Mouse (Mus musculus) brown adipose tissue, adult 24 weeks (tissue): ENCODE measurements around the gene St6galnac6. TPM values are rescaled to one million over a fixed set of nuclear protein-coding genes. Genes with fewer than 3 reads are reported as not detected.
A peak's percentile ranks its signal among the peaks of the same experiment; 100 is the strongest.

Source experiments
- H3K27ac ChIP-seq: fragments of 200-500 bp; replicated peaks from 2 replicates; pipeline ENCODE4 v1.5.1; 2012; ENCODE audit warnings: low read depth, mild to moderate bottlenecking, low read length
- H3K4me1 ChIP-seq: fragments of 200-500 bp; 2 replicates; pipeline ENCODE4 v1.6.1; 2012; ENCODE audit warnings: low read length, mixed read lengths; ENCODE audit not compliant: control insufficient read depth, insufficient read depth, insufficient read length
- H3K4me3 ChIP-seq: fragments of 200-500 bp; 2 replicates; pipeline ENCODE4 v1.5.1; 2012; ENCODE audit warnings: low read depth, mild to moderate bottlenecking, low read length, moderate library complexity; ENCODE audit not compliant: insufficient read depth
- polyA plus RNA-seq: library from polyadenylated mRNA; stranded (reverse); fragments of >200 nt; gene quantifications from 2 replicates; pipeline ENCODE4 v1.2.4, GENCODE M21; 2012; ENCODE audit not compliant: missing spikeins, insufficient read depth, insufficient read length

The St6galnac6 gene
- polyA plus RNA-seq, 1 experiment, result 87.3 TPM

DNA sequence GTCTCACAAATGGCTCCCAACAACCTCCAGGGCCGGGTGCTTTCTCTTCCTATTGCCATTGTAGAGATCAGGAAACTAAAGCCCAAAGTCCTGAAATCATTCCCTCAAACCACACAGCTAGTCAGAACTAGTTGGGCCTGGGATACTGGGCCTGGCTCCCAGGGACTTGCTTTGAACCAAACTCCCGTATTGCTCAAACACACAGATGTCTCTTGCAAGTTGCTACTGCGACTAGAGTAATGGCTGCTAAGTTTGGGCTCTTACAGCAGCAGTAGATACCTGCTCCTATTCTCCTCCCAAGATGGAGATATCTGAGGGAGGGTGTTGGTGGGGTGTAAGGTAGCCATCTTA lies 55.9 kb downstream of the St6galnac6 start:
- H3K4me3 ChIP-seq, result peak overlapping the region; percentile 45; the same call in 1 of the 2 replicates
- peaks cover 29% of the 10 kb centered on the region for H3K4me1 ChIP-seq
- H3K27ac ChIP-seq, result peak overlapping the region; percentile 98

DNA sequence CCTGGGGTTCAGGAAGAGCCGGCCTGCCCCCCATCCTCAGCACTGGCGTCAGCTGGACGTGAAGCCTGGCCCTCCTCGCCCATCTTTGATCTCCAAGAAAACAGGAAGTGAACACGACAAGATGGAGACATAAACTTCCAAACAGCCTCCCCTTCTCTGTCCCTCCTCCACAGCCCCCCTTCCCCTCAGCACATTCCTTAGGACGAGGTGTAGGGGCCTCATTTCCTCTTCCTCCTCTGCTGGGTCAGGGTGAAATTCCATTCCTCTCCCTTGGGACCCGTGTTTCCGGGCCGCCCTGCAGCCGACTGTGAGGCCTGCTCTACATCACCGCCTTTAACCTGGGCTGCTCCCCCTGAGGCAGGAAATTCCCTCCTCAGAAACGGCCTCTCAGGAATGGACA lies 56.3 kb downstream of the St6galnac6 start:
- peak overlapping the region; percentile 98 for H3K27ac ChIP-seq
- peak overlapping the region; percentile 45; the same call in 1 of the 2 replicates for H3K4me3 ChIP-seq
- peaks cover 32% of the 10 kb centered on the region for H3K4me1 ChIP-seq

DNA sequence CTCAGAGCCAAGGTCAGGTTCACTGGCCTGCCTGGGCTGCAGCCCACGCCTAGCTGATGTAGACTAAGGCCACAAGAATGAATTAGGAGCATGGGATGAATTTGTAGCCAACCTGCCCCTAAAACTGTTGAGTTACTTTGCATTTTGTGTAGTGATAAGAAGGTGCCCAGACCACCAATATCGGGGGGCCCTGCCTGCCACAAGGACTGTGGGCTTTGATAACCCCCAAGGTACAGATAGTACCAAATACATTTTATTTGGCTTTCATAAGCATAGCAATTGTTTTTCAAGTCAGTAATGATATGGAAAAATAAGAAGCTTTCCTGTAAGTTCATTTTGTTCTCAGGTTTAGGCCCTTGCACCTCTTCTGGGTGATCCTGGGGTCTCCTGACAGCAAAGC lies 59.4 kb downstream of the St6galnac6 start:
- Histone ChIP-seq H3K27ac (peak overlapping the region; percentile 83), H3K4me1 (peaks cover 38% of the 10 kb centered on the region), H3K4me3 (no peak overlapping the region)

DNA sequence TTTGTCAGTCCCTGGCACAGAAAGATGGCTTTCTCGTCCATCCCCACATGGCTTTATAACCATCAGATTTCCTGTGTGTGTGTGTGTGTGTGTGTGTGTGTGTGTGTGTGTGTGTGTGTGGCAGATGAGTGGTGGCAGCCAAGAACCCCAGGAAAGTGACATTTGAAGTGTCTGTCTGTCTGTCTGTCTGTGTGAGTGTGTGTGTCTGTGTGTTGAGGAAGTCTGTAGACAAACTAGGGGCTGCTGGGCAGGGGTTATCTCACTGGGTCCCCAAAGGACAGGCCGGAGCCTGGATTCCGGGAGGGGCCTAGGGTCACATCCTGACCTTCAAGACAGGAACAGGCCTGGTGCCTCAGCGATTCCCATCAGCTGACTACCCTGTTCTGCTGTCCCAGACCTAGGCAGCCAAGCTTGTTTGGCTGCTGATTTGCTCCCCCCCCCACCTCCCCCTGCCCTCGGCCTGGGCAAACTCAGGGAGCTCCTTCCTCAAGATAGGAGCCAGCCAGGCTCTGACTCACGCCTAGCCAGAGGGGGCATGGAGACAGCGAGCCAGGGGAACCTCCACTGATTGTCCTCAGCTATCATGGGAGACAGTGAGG lies 62.1 kb downstream of the St6galnac6 start:
- peaks cover 32% of the 10 kb centered on the region for H3K4me1 ChIP-seq
- H3K4me3 ChIP-seq, result no peak overlapping the region
- H3K27ac ChIP-seq, result peak overlapping the region; percentile 87

DNA sequence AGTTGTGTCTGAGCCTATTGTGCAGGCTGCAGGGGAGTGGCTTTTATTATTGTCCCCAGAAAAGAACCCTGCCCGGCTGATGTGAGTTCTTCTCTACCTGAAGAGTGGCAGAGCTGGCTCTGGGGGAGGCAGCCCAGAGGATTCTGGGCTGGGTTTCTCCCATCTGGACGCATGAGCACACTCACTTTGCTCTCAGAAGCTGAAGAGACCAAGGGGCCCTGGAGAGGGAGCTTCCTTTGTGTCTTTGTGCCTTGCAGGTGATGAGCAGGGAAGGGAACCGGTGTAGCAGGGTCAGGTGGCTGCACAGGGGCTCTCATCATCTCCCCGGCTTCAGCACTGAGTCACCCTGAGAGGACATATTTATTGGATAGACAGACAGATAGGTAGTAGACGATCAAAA lies 62.8 kb downstream of the St6galnac6 start:
- Histone ChIP-seq H3K4me3 (no peak overlapping the region), H3K27ac (peak overlapping the region; percentile 87), H3K4me1 (peaks cover 29% of the 10 kb centered on the region)

DNA sequence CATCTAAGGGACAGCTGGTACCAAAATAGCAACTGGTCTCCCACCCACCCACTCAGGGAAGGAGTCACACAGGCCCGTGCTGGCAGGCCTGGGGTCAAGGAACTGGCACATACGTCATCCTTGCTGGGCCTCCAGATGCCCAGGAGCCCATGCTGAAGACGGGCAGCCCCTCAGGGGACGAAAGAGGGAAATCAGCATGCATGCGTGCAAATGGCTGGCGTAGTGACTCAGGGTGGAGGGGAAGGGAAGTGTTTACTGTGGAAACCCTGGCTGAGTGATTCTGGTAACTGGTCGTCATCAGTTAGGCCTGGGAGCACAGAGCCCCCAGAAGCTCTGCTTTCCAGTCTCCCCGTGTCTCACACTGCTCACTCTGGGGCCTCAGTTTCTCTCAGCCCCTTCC lies 65.8 kb downstream of the St6galnac6 start:
- Histone ChIP-seq H3K27ac (peak overlapping the region; percentile 22; the same call in 1 of the 2 replicates), H3K4me3 (no peak overlapping the region), H3K4me1 (peaks cover 21% of the 10 kb centered on the region)

DNA sequence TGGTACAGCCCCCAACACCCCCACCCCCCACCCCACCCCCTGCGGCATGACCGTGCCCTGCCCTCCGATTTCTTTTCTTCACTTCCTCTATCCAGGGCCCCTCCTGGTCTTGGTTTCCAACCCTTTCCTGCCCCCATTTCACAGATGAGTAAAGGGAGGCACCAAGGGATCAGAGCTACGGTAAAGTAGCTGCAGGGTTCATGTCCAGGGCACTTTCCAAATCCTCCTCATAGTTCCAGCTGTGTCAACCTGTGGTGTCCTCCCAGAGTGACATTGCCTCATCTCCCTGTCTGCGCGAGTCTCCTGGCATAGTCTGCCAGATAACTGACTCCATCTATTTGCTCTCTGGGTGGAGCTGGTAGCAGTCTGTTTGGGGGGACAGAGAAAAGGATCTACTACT lies 66.3 kb downstream of the St6galnac6 start:
- Histone ChIP-seq H3K27ac (peak overlapping the region; percentile 36; the same call in 1 of the 2 replicates), H3K4me1 (peaks cover 18% of the 10 kb centered on the region), H3K4me3 (no peak overlapping the region)

DNA sequence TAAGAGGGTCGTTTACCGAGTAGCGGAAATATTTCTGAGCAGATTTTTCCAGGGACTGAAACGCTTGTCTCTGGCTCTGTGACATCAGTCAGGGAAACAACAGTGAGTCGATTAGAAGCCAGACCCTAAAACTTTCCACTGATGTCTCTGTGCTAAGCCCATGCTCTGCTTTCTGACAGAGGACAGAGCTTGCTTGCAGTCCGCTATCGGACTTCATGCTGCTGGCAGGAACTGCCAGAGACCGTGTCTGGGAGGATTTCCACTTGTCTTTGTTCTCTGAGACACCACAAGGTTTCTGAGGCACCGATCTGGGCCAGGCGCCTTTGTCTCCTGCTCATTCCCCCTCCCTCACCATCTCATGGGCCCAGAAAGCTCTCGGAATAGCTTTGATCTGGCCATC lies 68.3 kb downstream of the St6galnac6 start:
- Histone ChIP-seq H3K27ac (peak overlapping the region; percentile 56), H3K4me3 (no peak overlapping the region), H3K4me1 (peaks cover 3% of the 10 kb centered on the region; the same call in 1 of the 2 replicates)

DNA sequence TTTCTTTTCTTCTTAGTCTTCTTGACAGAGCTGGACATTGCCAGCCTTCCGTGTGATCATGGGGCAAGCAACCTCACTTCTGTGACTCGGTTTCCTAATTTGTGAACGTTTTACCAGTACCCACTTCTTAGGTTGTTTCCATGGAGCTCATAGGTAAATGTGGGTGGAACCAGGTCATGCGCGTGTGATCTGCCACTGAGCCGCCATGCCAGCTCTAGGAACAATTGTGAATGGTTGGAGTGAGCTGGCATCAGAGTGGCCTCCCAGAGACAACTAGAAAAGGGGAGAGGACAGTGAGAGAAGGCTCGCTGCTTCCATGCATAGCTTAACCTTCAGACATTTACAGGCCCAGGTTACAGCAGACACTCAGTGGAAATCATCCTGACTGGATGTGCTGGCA lies 68.7 kb downstream of the St6galnac6 start:
- Histone ChIP-seq H3K4me3 (no peak overlapping the region), H3K4me1 (peaks cover 3% of the 10 kb centered on the region; the same call in 1 of the 2 replicates), H3K27ac (peak overlapping the region; percentile 56)

DNA sequence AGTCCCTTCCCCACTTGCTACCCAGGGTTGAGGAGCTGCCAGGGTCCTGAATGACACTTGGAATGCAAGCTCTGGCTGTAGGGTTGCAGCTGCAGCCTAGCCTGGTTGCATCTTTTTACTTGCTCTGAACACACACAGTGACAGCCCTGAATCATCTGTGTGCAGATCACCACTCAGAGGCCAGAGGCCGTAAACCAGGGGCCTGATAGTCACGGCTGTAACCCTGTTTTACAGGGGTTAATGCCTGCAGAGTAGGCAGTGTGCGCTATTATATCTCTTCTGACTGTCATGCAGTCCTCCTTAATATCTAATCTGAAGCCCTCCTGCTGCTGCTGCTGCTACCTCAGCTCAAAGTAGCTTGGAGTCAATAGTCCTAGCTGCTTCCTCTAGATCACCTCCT lies 70.4 kb downstream of the St6galnac6 start:
- H3K4me3 ChIP-seq, result no peak overlapping the region
- peaks cover 3% of the 10 kb centered on the region; the same call in 1 of the 2 replicates for H3K4me1 ChIP-seq
- H3K27ac ChIP-seq, result no peak overlapping the region

Other genes with a start within 250 kb of the St6galnac6 start
- 18.7 and 22.4 TPM in 2 replicates for gene Ciz1, start 247.4 kb upstream of the St6galnac6 start, polyA plus RNA-seq
- 2.6 and 7.4 TPM in 2 replicates for gene Dnm1, start 246.4 kb upstream of the St6galnac6 start, polyA plus RNA-seq
- gene 1110008P14Rik, start 217.8 kb upstream of the St6galnac6 start, polyA plus RNA-seq, result 296 and 402 TPM in 2 replicates
- 2.7 TPM in 1 of 2 replicates, not detected in the other for gene Lcn2, start 211.5 kb upstream of the St6galnac6 start, polyA plus RNA-seq
- 87.7 and 101 TPM in 2 replicates for gene Ptges2, start 203.8 kb upstream of the St6galnac6 start, polyA plus RNA-seq
- 1.8 and 2.1 TPM in 2 replicates for gene Naif1, start 149.3 kb upstream of the St6galnac6 start, polyA plus RNA-seq
- gene Slc25a25, start 148.3 kb upstream of the St6galnac6 start, polyA plus RNA-seq, result 9.2 and 11.0 TPM in 2 replicates
- gene Fam102a, start 64.4 kb upstream of the St6galnac6 start, polyA plus RNA-seq, result 6.3 and 15.4 TPM in 2 replicates
- gene Dpm2, start 28.9 kb upstream of the St6galnac6 start, polyA plus RNA-seq, result 31.2 and 37.5 TPM in 2 replicates
- gene Pip5kl1, start 24.9 kb upstream of the St6galnac6 start, polyA plus RNA-seq, result not detected in 2 replicates
- not detected in 2 replicates for gene 9430097D07Rik, start 24.0 kb upstream of the St6galnac6 start, polyA plus RNA-seq
- 2.4 and 3.0 TPM in 2 replicates for gene St6galnac4, start 12.6 kb upstream of the St6galnac6 start, polyA plus RNA-seq
- 87.5 and 109 TPM in 2 replicates for gene Ak1, start 22.0 kb downstream of the St6galnac6 start, polyA plus RNA-seq
- gene Eng, start 46.9 kb downstream of the St6galnac6 start, polyA plus RNA-seq, result 22.4 and 28.7 TPM in 2 replicates
- 2.8 and 2.9 TPM in 2 replicates for gene Fpgs, start 104.4 kb downstream of the St6galnac6 start, polyA plus RNA-seq
- 27.3 and 27.6 TPM in 2 replicates for gene Cdk9, start 113.4 kb downstream of the St6galnac6 start, polyA plus RNA-seq
- 4.4 and 6.3 TPM in 2 replicates for gene Sh2d3c, start 121.3 kb downstream of the St6galnac6 start, polyA plus RNA-seq
- not detected in 2 replicates for gene 6330409D20Rik, start 141.3 kb downstream of the St6galnac6 start, polyA plus RNA-seq
- gene Tor2a, start 157.5 kb downstream of the St6galnac6 start, polyA plus RNA-seq, result 16.8 and 17.6 TPM in 2 replicates
- gene Ttc16, start 175.9 kb downstream of the St6galnac6 start, polyA plus RNA-seq, result not detected in 2 replicates
- 1.1 and 3.5 TPM in 2 replicates for gene Ptrh1, start 176.1 kb downstream of the St6galnac6 start, polyA plus RNA-seq
- not detected in 2 replicates for gene Cfap157, start 184.7 kb downstream of the St6galnac6 start, polyA plus RNA-seq
- gene Stxbp1, start 247.5 kb downstream of the St6galnac6 start, polyA plus RNA-seq, result 2.8 and 4.0 TPM in 2 replicates